Mouse (Mus musculus) liver, embryonic 14.5 days (tissue): Measurements from ENCODE around the gene Sigmar1.
"Not testable (repeated sequence)": the region's sequence is repeated elsewhere in the genome, so short reads cannot be mapped to it uniquely, and the experiment has no call there.

Source experiments
- CTCF ChIP-seq: IDR thresholded peaks from 2 replicates; pipeline ENCODE4 v1.5.1; 2016; ENCODE audit warnings: antibody characterized with exemption, low read depth, control low read depth
- EP300 ChIP-seq: IDR thresholded peaks from 2 replicates; pipeline ENCODE4 v1.6.1; 2016; ENCODE audit warnings: antibody characterized with exemption, low read depth

- not testable (repeated sequence) for TF ChIP-seq CTCF, EP300
Observed at GRCm38 (mm10) chr4:41700224-41700623, 55.7 kb downstream of the Sigmar1 start.
